Comparison of ENCODE assay signal across 27 mouse cellular contexts in genomic region chr5:38653101-38653500, GRCm38 (mm10).
"Had no signal": no experiment of that assay in that cellular context is flagged by ENCODE, and none has a peak within 500 bp of the region (broad histone marks: within the 10 kb centered on the region; RNA-seq: fewer than 3 reads in every experiment).

No protein-coding gene starts in this region.

- H3K36me3 ChIP-seq: limb, embryonic 10.5 days; limb, embryonic 12.5 days; limb, embryonic 13.5 days; limb, embryonic 15.5 days; liver, embryonic 12.5 days; liver, embryonic 13.5 days; liver, embryonic 15.5 days; lung, embryonic 15.5 days; midbrain, embryonic 10.5 days; midbrain, embryonic 12.5 days; midbrain, embryonic 13.5 days; midbrain, embryonic 15.5 days had no signal

- DNase-seq: left cerebral cortex, postnatal 4 days; liver; liver, embryonic 13.5 days; liver, postnatal 0 days; lung, adult 18-20 months; lung, adult 2 months; lung, embryonic 14.5 days; lung, postnatal 10 days; lung, postnatal 14 days; lung, postnatal 36 days; lung, postnatal 4 days; midbrain, embryonic 14.5 days had no signal

- H3K4me1 ChIP-seq: limb, embryonic 12.5 days; limb, embryonic 13.5 days; limb, embryonic 15.5 days; liver, embryonic 12.5 days; liver, embryonic 13.5 days; liver, embryonic 15.5 days; lung, embryonic 15.5 days; megakaryocyte, embryonic 14.5 days; midbrain, embryonic 10.5 days; midbrain, embryonic 12.5 days; midbrain, embryonic 13.5 days; midbrain, embryonic 15.5 days had no signal

- H3K27me3 ChIP-seq: limb, embryonic 12.5 days; limb, embryonic 13.5 days; limb, embryonic 15.5 days; liver, embryonic 12.5 days; liver, embryonic 13.5 days; liver, embryonic 15.5 days; lung, embryonic 15.5 days; megakaryocyte, embryonic 14.5 days; midbrain, embryonic 12.5 days; midbrain, embryonic 13.5 days; midbrain, embryonic 15.5 days had no signal

- H3K27ac ChIP-seq: limb, embryonic 10.5 days; limb, embryonic 12.5 days; limb, embryonic 13.5 days; limb, embryonic 15.5 days; liver, embryonic 12.5 days; liver, embryonic 13.5 days; liver, embryonic 14.5 days; liver, embryonic 15.5 days; lung, embryonic 15.5 days; macrophage; midbrain, embryonic 10.5 days; midbrain, embryonic 12.5 days; midbrain, embryonic 13.5 days; midbrain, embryonic 15.5 days had no signal

- H3K9me3 ChIP-seq: limb, embryonic 10.5 days; limb, embryonic 12.5 days; limb, embryonic 13.5 days; limb, embryonic 15.5 days; liver, embryonic 12.5 days; liver, embryonic 13.5 days; liver, embryonic 15.5 days; lung, embryonic 15.5 days; megakaryocyte, embryonic 14.5 days; midbrain, embryonic 10.5 days; midbrain, embryonic 12.5 days; midbrain, embryonic 13.5 days; midbrain, embryonic 15.5 days had no signal

- H3K4me3 ChIP-seq: limb, embryonic 10.5 days; limb, embryonic 12.5 days; limb, embryonic 13.5 days; limb, embryonic 15.5 days; liver, embryonic 12.5 days; liver, embryonic 13.5 days; liver, embryonic 15.5 days; lung, embryonic 15.5 days; megakaryocyte, embryonic 14.5 days; midbrain, embryonic 10.5 days; midbrain, embryonic 12.5 days; midbrain, embryonic 13.5 days; midbrain, embryonic 15.5 days; myocyte had no signal

- H3K9ac ChIP-seq: limb, embryonic 12.5 days; limb, embryonic 13.5 days; limb, embryonic 15.5 days; liver, embryonic 12.5 days; liver, embryonic 13.5 days; liver, embryonic 14.5 days; liver, embryonic 15.5 days; liver, postnatal 0 days; lung, embryonic 14.5 days; lung, embryonic 15.5 days; midbrain, embryonic 12.5 days; midbrain, embryonic 13.5 days; midbrain, embryonic 15.5 days had no signal
